Mouse (Mus musculus) midbrain, embryonic 14.5 days (tissue): ENCODE measurements around the gene Mogs. TPM values are rescaled to one million over a fixed set of nuclear protein-coding genes. Genes with fewer than 3 reads are reported as not detected.
"Not testable (repeated sequence)": the region's sequence is repeated elsewhere in the genome, so short reads cannot be mapped to it uniquely, and the experiment has no call there.

Experiments used
- ATAC-seq: fragments of 200-750 bp; cut with Nextera tagmentation; 2 replicates; pipeline ENCODE4 v1.8.0; 2017; ENCODE audit warnings: moderate number of reproducible peaks, moderate library complexity; ENCODE audit not compliant: low FRiP score, low TSS enrichment
- DNase-seq: peaks from one replicate; pipeline ENCODE4 v3.0.0-alpha.2; 2015
- H3K27ac ChIP-seq: fragments of 300-500 bp; sonication (generic); replicated peaks from 2 replicates; pipeline ENCODE4 v1.5.1; 2014; ENCODE audit warnings: mild to moderate bottlenecking, low read depth, low read length, moderate library complexity
- H3K27me3 ChIP-seq: fragments of 300-500 bp; sonication (generic); 2 replicates; pipeline ENCODE4 v1.6.1; 2014; ENCODE audit warnings: low read length, control low read depth, mixed read lengths; ENCODE audit not compliant: control insufficient read depth, insufficient read depth
- H3K36me3 ChIP-seq: fragments of 300-500 bp; sonication (generic); 2 replicates; pipeline ENCODE4 v1.6.1; 2014; ENCODE audit warnings: low read length, control low read depth; ENCODE audit not compliant: control insufficient read depth, insufficient read depth
- H3K4me1 ChIP-seq: fragments of 300-500 bp; sonication (generic); 2 replicates; pipeline ENCODE4 v1.6.1; 2014; ENCODE audit warnings: mild to moderate bottlenecking, antibody characterized with exemption, low read length, control low read depth; ENCODE audit not compliant: control insufficient read depth, insufficient read depth
- H3K4me2 ChIP-seq: fragments of 300-500 bp; sonication (generic); 2 replicates; pipeline ENCODE4 v1.6.1; 2014; ENCODE audit warnings: mild to moderate bottlenecking, low read length, moderate library complexity
- H3K4me3 ChIP-seq: fragments of 300-500 bp; sonication (generic); replicated peaks from 2 replicates; pipeline ENCODE4 v1.5.1; 2014; ENCODE audit warnings: low read depth, low read length
- H3K9ac ChIP-seq: fragments of 300-500 bp; sonication (generic); replicated peaks from 2 replicates; pipeline ENCODE4 v1.6.1; 2014; ENCODE audit warnings: mild to moderate bottlenecking, low read length, moderate library complexity
- H3K9me3 ChIP-seq: fragments of 300-500 bp; sonication (generic); 2 replicates; pipeline ENCODE4 v1.6.1; 2016; ENCODE audit warnings: low read length, control low read depth, mixed read lengths; ENCODE audit not compliant: control insufficient read depth
- WGBS: fragments of 180-500 bp; shearing (Covaris S2); extraction: QIAGEN DNeasy Blood & Tissue Kit; methylation state at CpG from one replicate; pipeline ENCODE4 v1.1.7; 2014; 5-methylcytosine and 5-hydroxymethylcytosine counted together
- polyA plus RNA-seq: library from polyadenylated mRNA; unstranded; fragments of >200 nt; fragmentation: Nextera tagmentation; extraction: Ambion mirVana; gene quantifications from 2 replicates; pipeline ENCODE4 v1.2.1, GENCODE M21; 2014

Mogs gene
- polyA plus RNA-seq, 1 experiment from 2014 or later: 22.4 TPM

DNA sequence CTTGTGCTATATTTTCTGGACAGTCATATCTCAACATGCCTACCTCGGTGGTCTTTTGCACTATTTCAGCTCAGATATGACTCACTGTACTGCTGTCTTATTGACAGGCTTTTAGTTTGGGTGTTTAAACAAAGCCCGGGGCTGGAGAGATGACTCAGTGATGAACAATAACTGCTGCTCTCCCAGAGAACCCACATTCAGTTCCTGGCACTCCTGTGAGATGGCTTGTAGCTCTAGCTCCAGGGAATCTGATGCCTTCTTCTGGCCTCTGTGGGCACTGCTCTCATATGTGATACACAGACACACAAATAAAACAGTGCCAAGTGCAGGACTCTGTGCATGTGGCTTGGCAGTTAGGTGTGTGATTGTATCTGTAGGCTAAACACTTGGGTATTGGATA lies 29.9 kb downstream of the Mogs start:
- Histone ChIP-seq H3K27ac (no peak overlapping the region), H3K4me2 (no peak overlapping the region), H3K36me3 (peaks cover 3% of the 10 kb centered on the region; the same call in 1 of the 2 replicates), H3K27me3 (peaks cover 5% of the 10 kb centered on the region; the same call in 1 of the 2 replicates), H3K4me3 (no peak overlapping the region), H3K9ac (no peak overlapping the region), H3K4me1 (peaks cover 5% of the 10 kb centered on the region; the same call in 1 of the 2 replicates), H3K9me3 (no peaks in the 10 kb centered on the region)
- 85% methylated on average over 2 of the region's 2 CpGs for WGBS
- ATAC-seq: no peak
- no peak for DNase-seq

DNA sequence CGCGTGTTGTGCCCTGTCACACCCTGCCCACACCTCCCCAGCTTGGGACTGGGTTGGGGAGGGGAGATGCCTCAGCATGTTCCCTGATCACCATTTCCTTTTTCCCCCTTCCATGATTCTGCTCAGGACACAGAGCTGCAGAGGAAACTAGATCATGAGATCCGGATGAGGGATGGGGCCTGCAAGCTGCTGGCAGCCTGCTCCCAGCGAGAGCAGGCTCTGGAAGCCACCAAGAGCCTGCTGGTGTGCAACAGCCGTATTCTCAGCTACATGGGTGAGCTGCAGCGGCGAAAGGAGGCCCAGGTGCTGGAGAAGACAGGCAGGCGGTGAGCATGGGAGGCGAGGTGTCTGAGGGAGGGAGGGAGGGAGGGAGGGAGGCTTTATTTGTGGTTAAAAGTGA lies 30.5 kb downstream of the Mogs start:
- DNase-seq (no peak), ATAC-seq (no peak)
- Histone ChIP-seq H3K36me3 (peaks cover 3% of the 10 kb centered on the region; the same call in 1 of the 2 replicates), H3K4me3 (no peak overlapping the region), H3K9ac (no peak overlapping the region), H3K27me3 (peaks cover 5% of the 10 kb centered on the region; the same call in 1 of the 2 replicates), H3K9me3 (no peaks in the 10 kb centered on the region), H3K4me2 (no peak overlapping the region), H3K27ac (no peak overlapping the region), H3K4me1 (peaks cover 5% of the 10 kb centered on the region; the same call in 1 of the 2 replicates)
- 81% methylated on average over 9 of the region's 9 CpGs for WGBS

DNA sequence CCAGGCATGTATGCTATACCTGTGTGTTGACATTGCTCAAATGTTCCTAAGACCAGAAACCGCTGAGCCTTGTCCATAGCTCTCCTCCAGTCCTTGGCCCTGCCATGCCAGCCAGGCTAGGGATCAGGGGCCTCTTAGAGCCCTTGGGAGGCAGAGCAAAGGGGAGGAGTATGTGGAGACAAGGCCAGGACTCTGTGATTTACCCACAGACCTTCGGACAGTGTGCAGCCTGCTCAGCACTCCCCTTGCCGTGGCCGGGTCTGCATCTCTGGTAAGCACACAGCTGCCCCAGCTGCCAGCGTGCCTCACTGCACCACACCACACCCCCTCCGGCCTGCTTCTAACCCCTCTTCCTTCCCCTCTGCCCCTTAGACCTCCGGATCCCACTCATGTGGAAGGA lies 32.0 kb downstream of the Mogs start:
- no peak for ATAC-seq
- Histone ChIP-seq H3K4me1 (peaks cover under 1% of the 10 kb centered on the region; the same call in 1 of the 2 replicates), H3K27ac (no peak overlapping the region), H3K27me3 (no peaks in the 10 kb centered on the region), H3K4me3 (no peak overlapping the region), H3K9me3 (no peaks in the 10 kb centered on the region), H3K9ac (no peak overlapping the region), H3K36me3 (peaks cover 7% of the 10 kb centered on the region), H3K4me2 (no peak overlapping the region)
- 54% methylated on average over 7 of the region's 7 CpGs for WGBS
- DNase-seq: no peak

DNA sequence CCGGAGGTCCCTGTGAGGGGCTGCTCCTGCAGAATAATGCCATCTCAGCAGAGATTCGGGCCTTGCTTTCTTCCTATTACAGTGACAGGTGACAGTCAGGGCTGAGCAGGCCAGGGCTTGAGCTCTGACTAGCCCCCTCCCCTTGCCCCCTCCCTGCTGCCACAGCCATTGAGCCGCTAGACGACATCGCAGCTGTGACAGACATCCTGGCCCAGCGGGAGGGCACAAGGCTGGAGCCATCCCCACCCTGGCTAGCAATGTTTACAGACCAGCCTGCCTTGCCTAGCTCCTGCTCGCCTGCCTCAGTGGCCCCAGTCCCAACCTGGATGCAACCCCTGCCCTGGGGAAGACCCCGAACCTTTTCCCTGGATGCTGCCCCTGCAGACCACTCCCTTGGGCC lies 36.4 kb downstream of the Mogs start:
- Histone ChIP-seq H3K4me2 (peak overlapping the region; percentile 6; the same call in 1 of the 2 replicates), H3K4me3 (no peak overlapping the region), H3K9me3 (no peaks in the 10 kb centered on the region), H3K9ac (no peak overlapping the region), H3K27me3 (no peaks in the 10 kb centered on the region), H3K27ac (no peak overlapping the region), H3K4me1 (peaks cover 14% of the 10 kb centered on the region), H3K36me3 (peaks cover 18% of the 10 kb centered on the region)
- DNase-seq (no peak), ATAC-seq (no peak)
- WGBS: 20% methylated on average over 8 of the region's 8 CpGs

DNA sequence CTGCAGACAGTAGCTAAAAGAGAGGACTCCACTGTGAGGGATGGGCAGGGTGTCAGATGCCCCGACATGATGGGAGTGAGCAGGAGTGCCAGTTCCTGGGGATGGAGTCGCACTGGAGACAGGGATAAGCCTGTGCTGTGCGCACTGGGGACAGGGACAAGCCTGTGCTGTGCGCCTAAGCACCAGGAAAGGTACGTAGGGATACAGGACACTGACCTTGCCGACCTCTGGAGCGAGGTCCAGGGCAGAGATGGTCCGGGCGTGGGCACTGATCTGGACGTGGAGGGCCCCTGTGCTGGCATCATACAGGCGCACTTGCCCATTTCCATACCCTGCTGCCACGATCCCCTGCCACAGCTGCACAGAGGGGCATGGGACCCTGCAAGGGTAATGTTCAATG lies 37.7 kb downstream of the Mogs start:
- 0 out of 2 replicates have a peak overlapping the region, but pooled peaks have one; percentile 9 for H3K9ac ChIP-seq
- H3K4me1 ChIP-seq: peaks cover 15% of the 10 kb centered on the region
- H3K27me3 ChIP-seq: no peaks in the 10 kb centered on the region
- ATAC-seq: no peak
- no peak for DNase-seq
- no peaks in the 10 kb centered on the region for H3K9me3 ChIP-seq
- WGBS: 88% methylated on average over 12 of the region's 12 CpGs
- peaks cover 17% of the 10 kb centered on the region for H3K36me3 ChIP-seq
- no peak overlapping the region for H3K27ac ChIP-seq
- no peak overlapping the region for H3K4me3 ChIP-seq
- no peak overlapping the region for H3K4me2 ChIP-seq

DNA sequence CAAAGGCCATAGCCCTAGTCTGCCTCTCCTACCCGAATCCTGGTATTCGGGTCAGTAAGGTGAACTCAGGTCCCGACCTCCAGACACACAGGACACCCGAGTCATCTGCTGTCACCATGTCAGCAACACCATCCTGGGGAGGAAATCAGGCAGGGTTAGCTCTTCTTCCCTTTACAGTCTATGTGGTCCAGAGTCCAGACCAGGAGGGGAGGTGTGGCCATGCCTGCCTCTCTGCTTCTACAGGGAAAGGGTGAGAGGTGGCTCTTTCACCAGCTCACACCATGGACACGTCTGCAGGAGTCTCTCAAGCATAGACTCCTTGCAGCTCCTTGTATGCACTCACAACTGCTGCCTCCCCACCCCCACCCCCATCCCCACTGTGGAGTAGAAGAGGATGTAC lies 38.2 kb downstream of the Mogs start:
- H3K27ac ChIP-seq: no peak overlapping the region
- H3K4me2 ChIP-seq: no peak overlapping the region
- H3K9me3 ChIP-seq: no peaks in the 10 kb centered on the region
- no peak for DNase-seq
- H3K9ac ChIP-seq: 0 out of 2 replicates have a peak overlapping the region, but pooled peaks have one; percentile 9
- H3K4me1 ChIP-seq: peaks cover 15% of the 10 kb centered on the region
- no peaks in the 10 kb centered on the region for H3K27me3 ChIP-seq
- no peak for ATAC-seq
- H3K36me3 ChIP-seq: peaks cover 14% of the 10 kb centered on the region
- no peak overlapping the region for H3K4me3 ChIP-seq
- 79% methylated on average over 5 of the region's 5 CpGs for WGBS

DNA sequence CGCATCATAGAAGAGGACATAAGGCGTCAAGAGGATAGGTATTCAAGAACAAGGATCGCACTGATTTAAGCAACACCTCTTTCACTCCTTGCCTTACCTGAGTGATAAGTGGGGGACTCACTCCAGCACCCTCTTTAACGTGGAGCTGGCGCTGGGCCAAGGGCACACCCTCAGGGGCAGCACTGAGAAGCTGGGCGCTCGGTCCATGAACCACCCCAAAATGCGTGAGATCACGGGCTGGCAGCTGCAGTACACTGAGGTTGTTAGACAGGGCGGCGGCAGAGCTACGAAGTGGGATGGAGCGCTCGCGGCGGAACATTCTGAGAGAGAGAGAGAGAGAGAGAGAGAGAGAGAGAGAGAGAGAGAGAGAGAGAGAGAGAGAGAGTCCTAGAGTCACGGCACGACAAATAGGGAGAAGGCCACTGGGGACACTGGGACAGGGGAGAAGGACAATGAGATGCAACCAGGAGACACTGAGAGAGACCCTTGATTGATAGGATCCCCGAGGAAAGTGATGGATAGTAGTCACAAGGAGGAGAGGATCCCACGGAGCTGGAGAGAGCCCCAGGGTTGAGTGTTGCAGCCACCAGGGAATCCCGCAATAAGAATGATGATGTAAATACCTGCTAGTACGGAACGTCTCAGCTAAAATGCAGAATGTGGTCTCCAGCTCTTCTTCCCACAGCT lies 40.4 kb downstream of the Mogs start:
- Histone ChIP-seq H3K4me1 (peaks cover 15% of the 10 kb centered on the region), H3K27ac (peak overlapping the region; percentile 13; the same call in 1 of the 2 replicates), H3K36me3 (peaks cover 14% of the 10 kb centered on the region), H3K9me3 (no peaks in the 10 kb centered on the region), H3K27me3 (peaks cover 8% of the 10 kb centered on the region), H3K9ac (peak overlapping the region; percentile 64), H3K4me2 (peak overlapping the region; percentile 81), H3K4me3 (peak overlapping the region; percentile 55)
- WGBS: 7% methylated on average over 23 of the region's 23 CpGs
- no peak for DNase-seq
- no peak; the same call in 1 of the 2 replicates for ATAC-seq

- H3K4me1 ChIP-seq: peaks cover 15% of the 10 kb centered on the region
- H3K4me3 ChIP-seq: peak within 1 kb of the TSS; percentile 55
- peak; percentile 95 for DNase-seq
- peak; percentile 89 for ATAC-seq
- peaks cover 14% of the 10 kb centered on the region for H3K27me3 ChIP-seq
- peaks cover 14% of the 10 kb centered on the region for H3K36me3 ChIP-seq
- no peaks in the 10 kb centered on the region for H3K9me3 ChIP-seq
- peak within 1 kb of the TSS; percentile 81 for H3K4me2 ChIP-seq
- H3K27ac ChIP-seq: peak within 1 kb of the TSS; percentile 13; the same call in 1 of the 2 replicates
- peak within 1 kb of the TSS; percentile 64 for H3K9ac ChIP-seq
- under 1% methylated on average over 32 of the region's 32 CpGs for WGBS
Observed at GRCm38 (mm10) chr6:83156259-83156684, 41.0 kb downstream of the Mogs start, which contains the start of the genes Wdr54 and 1700003E16Rik. TSS of gene Wdr54 (minus strand) at chr6:83156397. TSS of gene 1700003E16Rik (plus strand) at chr6:83156404.

DNA sequence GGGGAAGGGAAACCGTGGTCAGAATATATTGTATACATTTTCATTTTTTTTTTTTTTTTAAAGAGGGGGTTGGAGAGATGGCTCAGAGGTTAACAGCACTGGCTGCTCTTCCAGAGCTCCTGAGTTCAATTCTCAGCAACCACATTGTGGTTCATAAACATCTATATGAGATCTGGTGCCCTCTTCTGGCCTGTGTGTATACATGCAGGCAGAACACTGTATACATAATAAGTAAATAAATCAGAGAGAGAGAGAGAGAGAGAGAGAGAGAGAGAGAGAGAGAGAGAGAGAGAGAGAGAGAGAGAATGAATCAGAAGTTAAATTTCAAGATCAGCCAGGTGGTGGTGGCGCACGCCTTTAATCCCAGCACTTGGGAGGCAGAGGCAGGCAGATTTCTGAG lies 44.2 kb downstream of the Mogs start:
- 24% methylated on average over 3 of the region's 3 CpGs for WGBS
- ATAC-seq: not testable (repeated sequence)

More for the DNA sequence above, 44.2 kb downstream of the Mogs start:
- H3K4me1 ChIP-seq: peaks cover 24% of the 10 kb centered on the region
- not testable (repeated sequence) for H3K4me3 ChIP-seq, H3K27ac ChIP-seq, H3K4me2 ChIP-seq, H3K9me3 ChIP-seq, H3K9ac ChIP-seq, H3K36me3 ChIP-seq
- DNase-seq: peak; percentile 87
- peaks cover 36% of the 10 kb centered on the region for H3K27me3 ChIP-seq
